Mouse (Mus musculus) cerebellum, adult (tissue): ENCODE data around the gene Klhl10.

Experiments used
- ATAC-seq: cut with Nextera tagmentation; 2 replicates; pipeline ENCODE4 v1.9.2; 2017; ENCODE audit warnings: mild to moderate bottlenecking, moderate library complexity, mixed read lengths; ENCODE audit not compliant: insufficient number of reproducible peaks, low FRiP score, low TSS enrichment

Gene Klhl10

GRCm38 (mm10) chr11:100406995-100407705, 34.6 kb upstream of the Klhl10 start:
- ATAC-seq = peak; percentile 90

DNA sequence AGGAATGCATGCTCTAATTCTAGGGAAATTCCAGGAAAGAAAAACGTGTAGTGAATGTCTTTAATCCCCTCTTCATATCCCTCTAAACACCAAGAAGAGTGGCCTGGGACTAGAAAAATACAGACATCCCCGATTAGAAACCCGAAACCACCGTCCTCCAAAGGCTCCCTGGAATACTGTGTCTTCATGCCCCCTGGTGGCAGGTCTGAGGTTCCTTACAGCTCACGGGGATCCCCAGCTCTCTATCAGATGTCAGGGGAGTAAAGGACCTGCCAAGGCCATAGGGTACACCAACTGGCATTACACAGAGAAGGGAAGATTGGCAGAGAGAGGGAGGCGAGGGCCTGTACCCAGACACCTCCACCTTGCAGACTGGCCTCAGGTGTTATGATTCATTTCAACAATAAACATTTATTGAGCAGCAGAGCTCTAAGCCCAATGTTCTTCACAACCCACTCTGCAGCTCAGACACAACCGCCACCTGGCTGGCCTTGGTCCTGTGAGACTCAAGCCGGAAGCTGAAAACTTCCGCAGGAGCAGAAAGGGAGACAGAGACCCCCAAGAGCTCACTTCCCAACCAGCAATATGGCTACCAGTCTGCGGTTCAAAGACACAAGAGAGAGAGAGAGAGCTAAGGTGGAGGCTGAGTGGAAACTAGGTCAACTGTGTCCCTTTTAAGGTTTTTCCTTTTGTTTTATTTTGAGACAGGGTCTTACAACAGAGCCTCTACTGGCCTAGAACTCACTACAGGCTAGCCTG, 33.5 kb upstream of the Klhl10 start:
- no peak for ATAC-seq

GRCm38 (mm10) chr11:100408835-100409462, 32.8 kb upstream of the Klhl10 start:
- ATAC-seq = no peak

DNA sequence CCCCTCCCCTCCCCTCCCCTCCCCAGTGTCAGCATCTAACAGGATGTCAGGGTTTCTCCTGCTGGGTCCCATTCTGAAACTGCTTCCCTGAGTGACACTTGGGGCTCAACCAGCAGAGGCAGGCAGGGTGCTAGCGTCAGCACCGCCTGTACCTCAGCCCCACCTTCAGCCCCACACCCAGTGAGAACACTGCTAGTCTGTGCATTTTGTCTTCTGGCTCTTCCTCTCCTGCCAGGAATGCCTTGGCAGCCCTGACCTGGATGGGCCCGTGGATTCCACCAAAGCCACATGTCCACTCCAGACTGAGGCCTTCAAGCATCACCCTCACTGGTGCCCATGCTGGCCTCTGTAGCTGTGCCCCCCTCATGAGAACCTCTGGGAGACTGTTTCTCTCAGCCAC, 32.0 kb upstream of the Klhl10 start:
- ATAC-seq = no peak

DNA sequence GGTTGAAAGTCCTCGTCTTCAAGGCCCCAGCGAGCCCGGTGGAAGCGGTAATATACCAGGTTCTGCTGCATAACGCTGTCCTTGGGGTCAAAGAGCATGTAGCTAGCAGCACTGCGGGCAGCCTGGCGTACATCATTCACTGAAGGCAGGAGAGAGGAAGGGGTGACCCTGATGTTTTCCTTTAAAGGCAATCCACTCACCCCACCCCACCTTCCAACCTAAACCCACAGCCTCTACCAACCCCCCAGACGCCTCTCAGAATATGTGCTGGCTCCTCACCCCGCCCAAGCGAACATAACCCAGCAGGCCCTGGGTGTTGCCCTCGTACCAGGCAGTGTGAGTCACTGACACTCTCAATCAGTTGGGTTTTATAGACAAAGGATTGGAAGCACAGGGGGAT, 30.0 kb upstream of the Klhl10 start:
- ATAC-seq = no peak

GRCm38 (mm10) chr11:100413541-100413940, 28.2 kb upstream of the Klhl10 start:
- no peak for ATAC-seq

DNA sequence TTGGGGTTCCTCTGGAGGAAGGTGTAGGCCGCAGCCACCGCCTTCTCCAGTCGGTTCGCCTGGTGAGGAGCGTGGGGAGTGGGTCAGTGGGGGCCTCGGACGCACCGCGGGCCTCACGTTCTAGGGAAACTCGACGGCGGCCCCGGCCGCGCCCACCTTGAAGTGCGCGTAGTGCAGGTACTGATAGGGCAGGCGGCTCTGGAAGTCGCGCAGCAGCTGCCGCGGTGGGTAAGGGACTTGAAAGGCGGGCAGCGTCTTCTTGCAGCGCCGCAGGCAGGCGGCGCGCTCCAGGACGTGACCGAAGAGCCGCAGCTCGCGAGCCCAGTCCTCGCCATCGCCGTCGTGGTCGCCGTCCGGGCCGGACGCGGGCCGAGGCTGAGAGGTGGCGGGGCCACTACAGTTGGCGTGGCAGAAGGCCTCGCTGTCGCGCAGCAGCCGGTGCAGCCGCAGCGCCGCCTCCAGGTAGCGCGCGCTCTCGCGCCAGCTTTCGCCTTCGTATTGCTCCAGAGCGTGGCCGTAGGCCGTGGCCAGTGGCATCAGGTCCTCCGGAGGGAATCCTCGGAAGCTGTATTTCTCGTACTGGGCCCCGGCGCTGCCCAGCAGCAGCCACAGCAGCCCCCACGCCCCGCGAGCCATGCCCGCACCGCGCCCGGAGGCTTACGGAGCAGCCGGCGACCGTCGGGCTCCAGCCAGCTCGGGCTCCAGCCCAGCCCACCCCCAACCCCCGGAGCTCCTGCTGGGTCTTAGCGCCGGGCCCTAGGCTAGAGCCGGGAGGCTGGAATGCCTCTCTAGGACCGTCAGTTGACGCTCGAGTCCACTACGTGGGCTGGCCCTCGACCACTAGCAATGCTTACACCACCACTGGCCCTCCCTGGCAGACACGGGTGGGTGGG, 27.4 kb upstream of the Klhl10 start, which contains the start of gene P3h4:
P3h4 (minus strand) TSS at position 816 of the 893 bp plus-strand sequence.
- peak; percentile 77 for ATAC-seq

DNA sequence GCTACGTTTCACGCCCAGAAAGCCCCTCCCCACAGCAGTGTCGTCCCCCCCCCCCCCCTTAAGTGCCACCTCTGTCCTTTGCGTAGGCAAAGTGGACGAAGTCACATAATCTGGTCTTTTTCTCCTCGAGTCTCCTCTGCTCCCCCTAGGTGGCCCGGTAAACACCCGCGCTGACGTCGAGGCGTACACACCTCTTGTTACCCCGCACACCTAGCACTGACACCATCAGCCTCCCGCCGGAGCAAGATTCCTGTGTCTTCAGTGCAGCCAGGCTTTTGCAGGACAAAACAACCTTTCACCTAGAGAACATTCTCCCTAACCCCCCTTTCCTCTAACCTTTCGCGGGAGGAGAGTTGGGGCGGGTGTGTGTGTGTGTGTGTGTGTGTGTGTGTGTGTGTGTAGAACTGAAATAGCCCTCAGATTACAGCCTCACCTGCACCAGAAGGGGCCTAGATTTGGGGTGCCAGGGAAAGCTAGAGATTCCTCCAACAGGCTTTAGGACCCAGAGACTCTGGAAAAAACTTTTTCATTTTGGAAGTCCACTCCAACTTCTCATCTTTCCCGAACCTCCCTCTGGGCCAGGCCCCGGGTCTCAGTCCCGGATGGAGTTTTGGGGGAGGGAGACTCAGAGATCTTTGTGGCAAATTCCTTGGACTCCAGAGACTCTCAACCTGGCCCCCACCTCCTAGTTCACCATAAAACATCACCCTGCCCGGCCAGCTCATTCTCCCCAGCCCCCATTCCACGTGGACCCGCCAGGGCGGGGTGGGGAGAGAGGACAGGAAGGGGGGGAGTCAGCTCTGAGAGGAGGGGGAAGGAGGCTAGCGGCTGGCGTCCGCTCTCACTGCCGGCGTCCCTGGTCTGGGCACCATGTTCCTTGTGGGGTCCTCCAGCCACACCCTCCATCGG, 26.5 kb upstream of the Klhl10 start, which contains the start of gene Fkbp10:
Fkbp10 (plus strand) TSS at position 784 of the 909 bp plus-strand sequence.
- ATAC-seq = no peak

GRCm38 (mm10) chr11:100421537-100421936, 20.2 kb upstream of the Klhl10 start:
- no peak for ATAC-seq

DNA sequence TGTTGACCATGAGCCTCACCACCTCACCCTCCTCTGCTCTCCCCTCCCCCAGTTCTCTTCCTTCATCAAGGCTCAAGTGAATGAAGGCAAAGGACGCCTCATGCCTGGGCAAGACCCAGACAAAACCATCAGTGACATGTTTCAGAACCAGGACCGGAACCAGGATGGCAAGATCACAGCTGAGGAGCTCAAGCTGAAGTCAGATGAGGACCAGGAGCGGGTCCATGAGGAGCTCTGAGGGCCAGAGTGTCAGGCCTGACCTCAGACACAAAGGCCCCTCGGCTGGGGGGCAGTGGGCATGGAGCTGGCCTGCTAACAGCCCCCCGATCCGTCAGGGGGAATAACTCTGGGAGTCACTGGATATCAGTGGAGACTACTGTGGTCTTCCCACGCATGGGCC, 17.9 kb upstream of the Klhl10 start:
- no peak for ATAC-seq

- ATAC-seq = no peak
Observed at GRCm38 (mm10) chr11:100425851-100426250, 15.9 kb upstream of the Klhl10 start.

GRCm38 (mm10) chr11:100426820-100427219, 14.9 kb upstream of the Klhl10 start:
- no peak for ATAC-seq

- no peak for ATAC-seq
Observed at GRCm38 (mm10) chr11:100428612-100429199, 13.0 kb upstream of the Klhl10 start.

- ATAC-seq = no peak
Observed at GRCm38 (mm10) chr11:100430052-100430451, 11.7 kb upstream of the Klhl10 start.

GRCm38 (mm10) chr11:100432002-100432401, 9.7 kb upstream of the Klhl10 start:
- ATAC-seq = no peak

DNA sequence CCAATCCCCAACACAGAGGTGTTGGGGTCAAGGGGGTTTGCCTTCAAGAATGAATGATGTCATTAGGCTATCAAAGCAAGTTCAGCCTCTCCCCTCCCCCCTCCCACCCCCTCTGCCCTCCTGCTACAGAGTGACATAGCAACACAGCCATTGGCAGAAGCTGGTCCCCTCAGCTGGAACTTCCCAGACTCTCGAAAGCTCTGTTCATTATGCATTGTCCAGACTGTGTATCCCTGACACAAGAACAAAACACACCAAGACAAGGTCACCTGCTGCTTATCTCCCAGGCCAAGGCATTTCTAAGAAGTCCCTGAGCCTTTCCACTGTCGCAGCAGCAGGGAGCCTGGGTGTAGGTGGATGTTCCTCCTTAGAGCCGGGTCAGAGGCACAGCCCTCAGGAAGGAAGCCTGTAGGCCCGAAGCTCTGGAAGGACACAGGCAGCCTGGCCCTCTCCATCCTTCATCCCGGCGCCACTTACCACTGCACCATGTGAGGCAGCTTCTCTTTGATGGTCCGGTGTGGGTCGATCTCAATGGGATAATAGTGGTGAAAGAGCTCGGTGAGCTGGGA, 6.0 kb upstream of the Klhl10 start:
- ATAC-seq = no peak

DNA sequence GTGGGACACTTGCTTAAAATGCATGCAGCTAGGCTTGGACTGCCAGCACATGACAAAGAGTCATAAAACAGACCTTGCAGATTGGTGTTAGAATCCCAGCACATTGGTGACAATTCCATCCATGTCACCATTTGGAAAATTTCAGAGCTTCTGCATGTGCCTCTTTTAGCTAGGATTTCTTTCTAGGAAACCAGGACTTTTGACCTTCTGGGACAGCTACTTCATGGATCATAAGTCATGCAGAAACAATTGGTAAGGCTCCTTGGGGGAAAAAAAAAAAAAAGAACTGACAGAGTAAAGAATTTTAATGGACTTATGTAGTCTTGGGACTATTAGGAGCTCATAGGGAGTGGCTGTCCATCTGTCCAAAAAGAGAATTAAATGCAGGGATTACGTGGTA, 3.8 kb upstream of the Klhl10 start:
- ATAC-seq = no peak

GRCm38 (mm10) chr11:100440691-100441522, 810 bp upstream of the Klhl10 start:
- peak; percentile 87; the same call in 1 of the 2 replicates for ATAC-seq
